Mouse (Mus musculus) liver, postnatal 0 days (tissue): ENCODE measurements around the gene Zfp189. TPM values are rescaled to one million over a fixed set of nuclear protein-coding genes. Genes with fewer than 3 reads are reported as not detected.

Source experiments
- ATAC-seq: fragments of 200-750 bp; cut with Nextera tagmentation; 2 replicates; pipeline ENCODE4 v1.8.0; 2017; ENCODE audit warnings: mild to moderate bottlenecking, moderate library complexity
- DNase-seq: peaks from one replicate; pipeline ENCODE4 v3.0.0-alpha.2; 2016
- H3K27ac ChIP-seq: fragments of 300-500 bp; sonication (generic); 2 replicates; pipeline ENCODE4 v1.5.1; 2014; ENCODE audit warnings: antibody characterized with exemption, moderate library complexity, mild to moderate bottlenecking, low read depth
- H3K27me3 ChIP-seq: fragments of 300-500 bp; sonication (generic); 2 replicates; pipeline ENCODE4 v1.6.1; 2014; ENCODE audit warnings: low read length, control low read depth, mixed read lengths; ENCODE audit not compliant: insufficient read depth
- H3K36me3 ChIP-seq: fragments of 300-500 bp; sonication (generic); replicated peaks from 2 replicates; pipeline ENCODE4 v1.6.1; 2014; ENCODE audit warnings: mild to moderate bottlenecking, control low read depth, low read length, moderate library complexity, mixed read lengths; ENCODE audit not compliant: insufficient read depth
- H3K4me1 ChIP-seq: fragments of 300-500 bp; sonication (generic); 2 replicates; pipeline ENCODE4 v1.6.1; 2014; ENCODE audit warnings: antibody characterized with exemption, mild to moderate bottlenecking, control low read depth; ENCODE audit not compliant: insufficient read depth
- H3K4me2 ChIP-seq: fragments of 300-500 bp; sonication (generic); 2 replicates; pipeline ENCODE4 v1.6.1; 2014; ENCODE audit warnings: low read depth, mild to moderate bottlenecking, low read length, moderate library complexity, mixed read lengths
- H3K4me3 ChIP-seq: fragments of 300-500 bp; sonication (generic); 2 replicates; pipeline ENCODE4 v1.5.1; 2014; ENCODE audit warnings: low read depth, low read length
- H3K9ac ChIP-seq: fragments of 300-500 bp; sonication (generic); replicated peaks from 2 replicates; pipeline ENCODE4 v1.6.1; 2014; ENCODE audit warnings: mild to moderate bottlenecking, moderate library complexity
- H3K9me3 ChIP-seq: fragments of 300-500 bp; sonication (generic); 2 replicates; pipeline ENCODE4 v1.6.1; 2016; ENCODE audit warnings: mild to moderate bottlenecking, control low read depth, low read length, mixed read lengths
- CTCF ChIP-seq: sonication (generic); IDR thresholded peaks from 2 replicates; pipeline ENCODE4 v1.5.1; 2016; ENCODE audit warnings: antibody characterized with exemption, low read depth
- EP300 ChIP-seq: IDR thresholded peaks from 2 replicates; pipeline ENCODE4 v1.6.1; 2016; ENCODE audit warnings: antibody characterized with exemption, low read depth, mild to moderate bottlenecking
- WGBS: fragments of 180-500 bp; shearing (Covaris S2); extraction: QIAGEN DNeasy Blood & Tissue Kit; methylation state at CpG from one replicate; pipeline ENCODE4 v1.1.7; 2014; ENCODE audit not compliant: insufficient replicate concordance; 5-methylcytosine and 5-hydroxymethylcytosine counted together
- polyA plus RNA-seq: library from polyadenylated mRNA; unstranded; fragments of >200 nt; fragmentation: Nextera tagmentation; extraction: Ambion mirVana; gene quantifications from 2 replicates; pipeline ENCODE4 v1.2.1, GENCODE M21; 2015

Zfp189 gene
- polyA plus RNA-seq, 1 experiment from 2014 or later: 2.2 TPM

DNA sequence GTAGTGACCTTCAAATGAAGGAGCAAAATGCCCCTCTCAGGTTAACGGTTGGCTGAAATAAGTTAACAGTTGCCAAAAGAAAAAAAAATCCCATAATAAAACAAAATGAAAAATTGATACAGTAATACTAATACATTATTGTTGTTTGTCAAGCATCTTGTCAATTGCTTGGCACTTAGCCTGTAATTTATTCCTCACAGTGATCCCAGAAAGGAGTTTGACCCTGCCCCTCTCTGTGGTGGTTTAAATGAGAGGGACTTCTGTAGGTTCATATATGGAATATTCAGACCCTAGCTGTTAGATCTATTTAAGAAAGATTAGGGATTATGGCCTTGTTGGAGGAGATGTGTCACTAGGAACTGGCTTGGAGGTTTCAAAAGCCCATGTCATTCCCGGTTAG is 25.1 kb downstream of the Zfp189 start:
- H3K9ac ChIP-seq: peak overlapping the region; percentile 46; the same call in 1 of the 2 replicates
- TF ChIP-seq CTCF (no peak), EP300 (no peak)
- 55% methylated on average over 2 of the region's 2 CpGs for whole genome bisulfite sequencing
- no peaks in the 10 kb centered on the region for H3K9me3 ChIP-seq
- peak overlapping the region; percentile 47 for H3K4me3 ChIP-seq
- H3K27me3 ChIP-seq: no peaks in the 10 kb centered on the region
- H3K4me1 ChIP-seq: no peaks in the 10 kb centered on the region
- DNase-seq: no peak
- peak overlapping the region; percentile 51 for H3K4me2 ChIP-seq
- peak overlapping the region; percentile 93 for H3K27ac ChIP-seq
- H3K36me3 ChIP-seq: peaks cover 9% of the 10 kb centered on the region
- ATAC-seq: no peak

DNA sequence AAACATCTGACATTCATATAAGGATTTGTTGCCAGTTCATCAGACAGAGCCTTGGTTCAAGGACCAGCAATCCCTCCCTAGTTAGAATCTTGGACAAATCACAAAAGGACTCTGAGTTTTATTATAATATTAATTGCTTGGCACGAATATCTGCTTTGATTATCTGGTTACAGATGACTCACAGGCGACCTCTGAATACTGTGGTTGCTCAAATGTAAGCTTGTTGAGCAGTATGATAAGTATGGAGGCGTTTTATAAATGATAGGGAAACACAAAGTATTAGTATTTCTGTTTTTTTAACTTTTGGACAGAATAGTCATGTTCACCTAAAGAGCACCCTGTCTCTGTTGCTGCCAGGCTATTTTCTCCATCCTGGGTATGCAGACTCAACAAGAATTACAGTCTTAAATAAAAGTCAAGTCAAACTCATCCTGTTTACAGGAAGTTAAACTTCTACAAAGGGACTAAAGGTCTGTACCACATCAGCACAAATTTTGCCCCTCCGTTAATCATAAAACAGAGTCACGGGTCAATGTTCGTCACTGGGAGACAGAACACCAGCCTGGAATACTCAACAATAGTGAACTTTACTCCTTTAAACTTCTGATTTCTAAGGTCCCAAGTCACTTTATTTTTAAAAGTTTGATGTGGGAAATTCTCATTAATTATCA is 26.0 kb downstream of the Zfp189 start:
- H3K9ac ChIP-seq: peak overlapping the region; percentile 46
- peaks cover 5% of the 10 kb centered on the region; the same call in 1 of the 2 replicates for H3K36me3 ChIP-seq
- no peaks in the 10 kb centered on the region for H3K9me3 ChIP-seq
- TF ChIP-seq EP300 (peak; percentile 75), CTCF (no peak)
- no peaks in the 10 kb centered on the region for H3K27me3 ChIP-seq
- H3K4me3 ChIP-seq: peak overlapping the region; percentile 47
- H3K4me1 ChIP-seq: no peaks in the 10 kb centered on the region
- WGBS: 45% methylated on average over 6 of the region's 6 CpGs
- peak overlapping the region; percentile 93 for H3K27ac ChIP-seq
- peak; percentile 30 for ATAC-seq
- peak overlapping the region; percentile 51 for H3K4me2 ChIP-seq
- no peak for DNase-seq

DNA sequence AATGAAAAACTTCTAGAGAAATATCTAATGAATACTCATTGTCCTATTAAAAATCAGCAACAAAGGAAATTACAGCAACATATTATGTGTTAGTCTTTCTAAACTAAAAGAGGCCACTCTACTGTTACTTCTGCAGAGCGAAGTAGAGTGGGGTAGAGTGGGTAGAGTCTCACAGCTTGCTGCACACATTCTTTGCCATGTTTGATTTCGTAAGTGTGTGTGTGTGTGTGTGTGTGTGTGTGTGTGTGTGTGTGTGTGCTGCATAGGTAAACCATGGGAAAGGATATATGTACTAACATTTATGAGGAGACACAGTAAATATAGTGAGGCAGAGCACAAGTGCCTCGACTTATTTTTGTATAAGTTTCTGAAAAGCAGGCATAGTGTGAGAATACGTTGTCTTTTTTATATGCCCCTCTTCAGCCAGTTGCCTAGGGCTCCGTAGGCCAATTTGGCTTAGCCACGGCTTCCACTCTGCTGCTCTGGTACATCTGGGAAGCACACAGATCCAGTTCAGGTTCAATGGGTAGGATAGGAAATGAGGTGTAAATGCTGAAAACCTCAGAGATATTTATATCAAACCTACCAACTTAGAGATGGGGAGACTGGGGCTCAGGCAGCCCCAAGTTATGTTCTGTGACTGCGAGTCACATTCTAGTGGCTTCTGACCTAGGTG is 26.7 kb downstream of the Zfp189 start:
- ATAC-seq: peak; percentile 33
- H3K4me3 ChIP-seq: peak overlapping the region; percentile 47
- WGBS: 60% methylated on average over 7 of the region's 7 CpGs

DNA sequence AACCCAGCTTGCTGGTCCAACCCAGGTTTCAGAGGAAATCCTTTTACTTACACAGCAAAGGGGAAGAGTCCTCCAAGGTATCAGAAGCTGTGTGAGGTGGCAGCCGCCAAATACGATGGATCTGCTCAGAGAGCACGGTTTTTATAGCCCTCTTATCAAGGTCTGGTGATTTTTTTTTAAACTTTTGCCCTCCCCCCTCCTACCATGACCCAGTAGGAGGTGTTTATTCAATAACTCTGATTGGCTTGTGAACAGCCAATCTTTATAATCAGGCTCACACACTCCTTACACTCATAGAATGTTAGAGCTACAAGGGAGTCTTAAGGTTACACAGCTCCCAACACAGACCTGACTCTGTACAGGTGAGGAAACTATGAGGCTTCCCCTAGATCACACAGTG is 28.4 kb downstream of the Zfp189 start, which contains the start of gene Aldob:
Gene Aldob, minus strand, starts transcription at position 164 of the 400 bp plus-strand sequence.
- H3K9me3 ChIP-seq: no peaks in the 10 kb centered on the region
- WGBS: 24% methylated on average over 3 of the region's 3 CpGs
- H3K27ac ChIP-seq: peak within 1 kb of the TSS; percentile 93
- H3K4me1 ChIP-seq: no peaks in the 10 kb centered on the region
- peak within 1 kb of the TSS; percentile 47 for H3K4me3 ChIP-seq
- no peaks in the 10 kb centered on the region for H3K36me3 ChIP-seq
- TF ChIP-seq EP300 (peak; percentile 90), CTCF (no peak)
- ATAC-seq: peak; percentile 78
- DNase-seq: peak; percentile 75
- H3K27me3 ChIP-seq: no peaks in the 10 kb centered on the region
- H3K4me2 ChIP-seq: peak within 1 kb of the TSS; percentile 51
- peak within 1 kb of the TSS; percentile 72 for H3K9ac ChIP-seq

More for the DNA sequence above, 26.7 kb downstream of the Zfp189 start:
- no peaks in the 10 kb centered on the region for H3K4me1 ChIP-seq
- peak overlapping the region; percentile 51 for H3K4me2 ChIP-seq
- H3K9me3 ChIP-seq: no peaks in the 10 kb centered on the region
- peak overlapping the region; percentile 72 for H3K9ac ChIP-seq
- TF ChIP-seq CTCF (no peak), EP300 (no peak)
- H3K27ac ChIP-seq: peak overlapping the region; percentile 93
- peak; percentile 41 for DNase-seq
- no peaks in the 10 kb centered on the region for H3K27me3 ChIP-seq
- peaks cover 5% of the 10 kb centered on the region; the same call in 1 of the 2 replicates for H3K36me3 ChIP-seq

DNA sequence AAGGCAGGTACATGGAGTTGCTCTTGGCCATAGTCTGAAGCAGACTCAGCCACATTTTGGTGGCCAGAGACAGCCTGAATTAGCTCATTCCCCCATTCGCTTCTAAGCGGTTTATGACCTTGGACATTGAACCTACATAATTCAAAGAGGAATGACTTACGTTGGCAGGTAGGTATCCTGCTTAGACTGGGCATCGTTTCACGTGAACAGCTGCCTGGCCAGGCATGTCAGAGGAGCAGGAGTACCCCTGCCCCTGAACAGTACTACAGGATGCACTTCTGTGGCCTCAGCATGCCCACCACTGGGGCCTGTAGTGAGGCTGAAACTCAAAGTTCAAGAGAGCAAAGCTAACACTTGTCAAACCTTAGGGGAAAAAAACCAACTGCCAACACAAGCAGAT is 32.4 kb downstream of the Zfp189 start:
- ATAC-seq (peak; percentile 35), DNase-seq (no peak)
- no peak for TF ChIP-seq EP300
- H3K4me1 ChIP-seq: no peaks in the 10 kb centered on the region
- H3K27me3 ChIP-seq: no peaks in the 10 kb centered on the region
- H3K36me3 ChIP-seq: no peaks in the 10 kb centered on the region
- H3K4me3 ChIP-seq: no peak overlapping the region
- WGBS: 50% methylated on average over 5 of the region's 5 CpGs
- peak overlapping the region; percentile 84 for H3K27ac ChIP-seq
- no peak overlapping the region for H3K9ac ChIP-seq
- H3K4me2 ChIP-seq: no peak overlapping the region
- H3K9me3 ChIP-seq: no peaks in the 10 kb centered on the region

DNA sequence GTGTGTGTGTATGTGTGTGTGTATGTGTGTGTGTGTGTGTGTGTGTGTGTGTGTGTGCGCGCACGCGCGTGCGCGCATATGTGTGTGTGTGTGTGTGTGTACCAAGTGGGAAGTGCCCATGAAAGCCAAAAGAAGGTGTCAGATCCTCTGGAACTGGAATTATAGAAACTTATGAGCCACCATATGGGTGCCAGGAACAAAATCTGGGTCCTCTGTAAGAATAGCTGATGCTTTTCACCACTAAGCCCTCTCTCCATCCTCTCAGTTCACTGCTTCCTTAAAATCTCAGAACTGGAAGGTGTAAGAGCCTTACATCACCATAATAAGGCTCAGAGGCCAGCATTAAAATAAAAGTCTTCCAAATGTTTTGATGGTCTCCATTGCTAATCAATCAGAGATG is 36.4 kb downstream of the Zfp189 start:
- H3K27me3 ChIP-seq: no peaks in the 10 kb centered on the region
- H3K9me3 ChIP-seq: no peaks in the 10 kb centered on the region
- TF ChIP-seq EP300 (no peak), CTCF (no peak)
- no peaks in the 10 kb centered on the region for H3K36me3 ChIP-seq
- ATAC-seq (no peak), DNase-seq (no peak)
- no peak overlapping the region for H3K4me2 ChIP-seq
- H3K4me3 ChIP-seq: no peak overlapping the region
- H3K27ac ChIP-seq: peak overlapping the region; percentile 92
- WGBS: 85% methylated on average over 7 of the region's 7 CpGs
- H3K4me1 ChIP-seq: peaks cover 8% of the 10 kb centered on the region; the same call in 1 of the 2 replicates
- no peak overlapping the region; the same call in 1 of the 2 replicates for H3K9ac ChIP-seq
